Mouse (Mus musculus) CH12.LX (cell line): Measurements from ENCODE around the gene Macrod2.

Experiments
- CHD1 ChIP-seq: IDR thresholded peaks from 2 replicates; pipeline ENCODE4 v1.6.1; 2012; ENCODE audit warnings: low read depth, low read length, improper control_type of control experiment, inconsistent platforms
- CTCF ChIP-seq, 2 experiments: IDR thresholded peaks in 1 of 2; conservative IDR thresholded peaks in 1 of 2; 2 replicates each; pipeline ENCODE4 v1.5.1; 2011 to 2012; ENCODE audit warnings: low read depth in 2 of 2, low read length in 2 of 2, improper control_type of control experiment in 1 of 2, inconsistent platforms in 1 of 2, mild to moderate bottlenecking in 1 of 2, moderate library complexity in 1 of 2
- JUND ChIP-seq: conservative IDR thresholded peaks from 2 replicates; pipeline ENCODE4 v1.6.1; 2011; ENCODE audit warnings: low read depth, low read length, improper control_type of control experiment
- NRF1 ChIP-seq: IDR thresholded peaks from 2 replicates; pipeline ENCODE4 v1.6.1; 2014; ENCODE audit warnings: low read depth, mild to moderate bottlenecking, inconsistent platforms, low read length, improper control_type of control experiment, moderate library complexity
- USF1 ChIP-seq: IDR thresholded peaks from 2 replicates; pipeline ENCODE4 v1.6.1; 2014; ENCODE audit warnings: low read depth, mild to moderate bottlenecking, inconsistent platforms, low read length, improper control_type of control experiment
- ZC3H11A ChIP-seq: IDR thresholded peaks from 2 replicates; pipeline ENCODE4 v1.6.1; 2012; ENCODE audit warnings: low read depth, mild to moderate bottlenecking, inconsistent platforms, low read length, improper control_type of control experiment

DNA sequence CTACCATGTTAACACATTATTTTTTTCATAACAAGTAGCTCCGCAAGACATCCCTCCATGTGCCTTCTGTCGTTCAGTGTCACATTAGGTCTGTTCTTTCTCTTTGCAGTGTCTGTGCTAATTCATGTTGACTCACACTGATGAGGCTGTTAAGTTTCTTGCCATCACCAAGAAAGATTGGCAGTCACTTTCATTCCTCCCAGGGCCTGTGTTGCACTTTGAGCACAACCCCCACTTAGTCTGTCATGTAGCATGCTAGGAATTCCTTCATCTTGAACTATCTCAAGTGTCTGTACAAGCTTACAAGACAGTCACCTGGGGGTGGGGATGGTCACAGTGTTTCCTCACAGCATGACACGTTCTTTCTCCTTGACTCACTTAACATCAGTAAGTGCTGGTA is 696.2 kb downstream of the Macrod2 start:
- TF ChIP-seq ZC3H11A: no peak
- no peak for TF ChIP-seq CHD1
- TF ChIP-seq CTCF (conservative IDR thresholded peaks at IDR 0.05 in 1 of 2, IDR thresholded peaks at IDR 0.05 in 1 of 2; ENCODE audit: low read depth in 2 of 2, low read length in 2 of 2): no peak
- TF ChIP-seq USF1: no peak
- no peak for TF ChIP-seq NRF1
- TF ChIP-seq JUND: no peak
